Mouse (Mus musculus) ES-Bruce4 (cell line): ENCODE data around the gene Slc28a1. TPM values are rescaled to one million over a fixed set of nuclear protein-coding genes. Genes with fewer than 3 reads are reported as not detected.

ENCODE experiments used
- H3K27ac ChIP-seq: 2 replicates; pipeline ENCODE4 v1.5.1; 2012; ENCODE audit warnings: low read length, inconsistent platforms; ENCODE audit not compliant: insufficient read depth
- H3K27me3 ChIP-seq: 2 replicates; pipeline ENCODE4 v1.6.1; 2012; ENCODE audit warnings: mild to moderate bottlenecking, low read length, inconsistent platforms; ENCODE audit not compliant: control insufficient read depth, poor library complexity, insufficient read depth, severe bottlenecking
- H3K36me3 ChIP-seq: 2 replicates; pipeline ENCODE4 v1.6.1; 2012; ENCODE audit warnings: inconsistent platforms, mild to moderate bottlenecking, low read length, moderate library complexity; ENCODE audit not compliant: control insufficient read depth, poor library complexity, insufficient read depth, severe bottlenecking
- H3K4me1 ChIP-seq: one replicate; pipeline ENCODE4 v1.8.1; 2011; ENCODE audit warnings: low read length; ENCODE audit not compliant: control insufficient read depth, insufficient read depth
- H3K4me3 ChIP-seq: 2 replicates; pipeline ENCODE4 v1.5.1; 2011; ENCODE audit warnings: low read depth, mild to moderate bottlenecking, low read length
- H3K9ac ChIP-seq: 2 replicates; pipeline ENCODE4 v1.6.1; 2012; ENCODE audit warnings: low read depth, mild to moderate bottlenecking, inconsistent platforms; ENCODE audit not compliant: poor library complexity, severe bottlenecking
- H3K9me3 ChIP-seq: replicated peaks from 2 replicates; pipeline ENCODE4 v1.6.1; 2012; ENCODE audit warnings: mild to moderate bottlenecking, low read length, inconsistent platforms; ENCODE audit not compliant: control insufficient read depth, poor library complexity, insufficient read depth, severe bottlenecking
- CTCF ChIP-seq: IDR thresholded peaks from one replicate; pipeline ENCODE4 v1.8.1; 2011; ENCODE audit warnings: low read depth, low read length
- EP300 ChIP-seq: IDR thresholded peaks from 2 replicates; pipeline ENCODE4 v1.6.1; 2011; ENCODE audit warnings: low read depth, low read length; ENCODE audit not compliant: insufficient read depth
- POLR2A ChIP-seq: IDR thresholded peaks from one replicate; pipeline ENCODE4 v1.8.1; 2011; ENCODE audit warnings: low read length; ENCODE audit not compliant: insufficient read depth
- polyA plus RNA-seq: library from polyadenylated mRNA; stranded (reverse); fragments of >200 nt; gene quantifications from 2 replicates; pipeline ENCODE4 v1.2.4, GENCODE M21; 2011; ENCODE audit warnings: low read depth; ENCODE audit not compliant: missing spikeins, insufficient read depth, insufficient read length

Gene Slc28a1
- polyA plus RNA-seq, 1 experiment: 4.7 TPM

GRCm38 (mm10) chr7:81121099-81121498 is 6.5 kb downstream of the Slc28a1 start:
- Histone ChIP-seq H3K4me3 (no peak overlapping the region), H3K27ac (no peak overlapping the region), H3K4me1 (no peaks in the 10 kb centered on the region), H3K36me3 (no peaks in the 10 kb centered on the region), H3K9ac (no peak overlapping the region), H3K27me3 (no peaks in the 10 kb centered on the region), H3K9me3 (no peaks in the 10 kb centered on the region)
- TF ChIP-seq POLR2A (no peak), EP300 (no peak), CTCF (no peak)

- Histone ChIP-seq H3K27ac (no peak overlapping the region), H3K4me1 (no peaks in the 10 kb centered on the region), H3K4me3 (no peak overlapping the region), H3K9me3 (no peaks in the 10 kb centered on the region), H3K36me3 (no peaks in the 10 kb centered on the region), H3K9ac (no peak overlapping the region), H3K27me3 (no peaks in the 10 kb centered on the region)
- TF ChIP-seq POLR2A: no peak
- no peak for TF ChIP-seq CTCF
These were observed 8.2 kb downstream of the Slc28a1 start for GRCm38 (mm10) chr7:81122808-81123207.

- no peaks in the 10 kb centered on the region for H3K36me3 ChIP-seq
- H3K27ac ChIP-seq: no peak overlapping the region
- no peaks in the 10 kb centered on the region for H3K27me3 ChIP-seq
- no peak for TF ChIP-seq EP300
- H3K9me3 ChIP-seq: no peaks in the 10 kb centered on the region
- no peaks in the 10 kb centered on the region for H3K4me1 ChIP-seq
- no peak overlapping the region for H3K9ac ChIP-seq
- no peak overlapping the region for H3K4me3 ChIP-seq
These were observed 9.0 kb downstream of the Slc28a1 start for GRCm38 (mm10) chr7:81123553-81123952.

- H3K9ac ChIP-seq: no peak overlapping the region
- TF ChIP-seq CTCF (no peak), POLR2A (no peak), EP300 (no peak)
- H3K36me3 ChIP-seq: no peaks in the 10 kb centered on the region
- no peak overlapping the region for H3K4me3 ChIP-seq
- H3K9me3 ChIP-seq: no peaks in the 10 kb centered on the region
- no peaks in the 10 kb centered on the region for H3K4me1 ChIP-seq
- H3K27me3 ChIP-seq: no peaks in the 10 kb centered on the region
- H3K27ac ChIP-seq: no peak overlapping the region
These were observed 10.2 kb downstream of the Slc28a1 start for GRCm38 (mm10) chr7:81124773-81125172.

GRCm38 (mm10) chr7:81125215-81126175 is 10.9 kb downstream of the Slc28a1 start:
- no peaks in the 10 kb centered on the region for H3K36me3 ChIP-seq
- H3K9me3 ChIP-seq: no peaks in the 10 kb centered on the region
- TF ChIP-seq EP300 (no peak), CTCF (no peak), POLR2A (no peak)
- no peaks in the 10 kb centered on the region for H3K27me3 ChIP-seq
- no peak overlapping the region for H3K9ac ChIP-seq
- H3K27ac ChIP-seq: no peak overlapping the region
- H3K4me3 ChIP-seq: no peak overlapping the region
- no peaks in the 10 kb centered on the region for H3K4me1 ChIP-seq

- H3K36me3 ChIP-seq: no peaks in the 10 kb centered on the region
- no peak for TF ChIP-seq CTCF
- TF ChIP-seq EP300: no peak
- no peak for TF ChIP-seq POLR2A
- no peak overlapping the region for H3K9ac ChIP-seq
- no peak overlapping the region for H3K27ac ChIP-seq
- no peaks in the 10 kb centered on the region for H3K27me3 ChIP-seq
- H3K4me1 ChIP-seq: peaks cover 6% of the 10 kb centered on the region
- no peaks in the 10 kb centered on the region for H3K9me3 ChIP-seq
- no peak overlapping the region for H3K4me3 ChIP-seq
These were observed 17.3 kb downstream of the Slc28a1 start for GRCm38 (mm10) chr7:81131864-81132263.
